14 mouse cellular contexts compared by ENCODE assay signal in the genomic region with DNA sequence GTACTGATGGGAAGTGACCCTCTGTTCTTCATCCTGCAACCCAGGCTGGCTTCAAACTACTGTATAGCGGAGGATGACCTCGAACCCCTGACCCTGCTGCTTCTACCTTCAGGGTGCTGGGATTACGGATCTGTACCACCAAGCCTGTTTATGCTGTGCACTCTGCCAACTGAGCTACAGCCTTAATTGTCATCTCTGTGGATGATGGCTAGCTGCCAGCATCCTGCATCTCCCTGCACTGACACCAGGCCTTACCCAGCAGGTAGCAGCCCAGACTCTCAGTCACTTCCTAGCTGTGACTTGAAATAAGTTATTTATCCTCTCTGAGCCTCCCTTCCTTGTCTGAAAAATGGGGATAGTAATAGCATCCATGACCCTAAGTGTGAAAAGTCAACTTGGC.
"Had no signal": no experiment of that assay in that cellular context is flagged by ENCODE, and none has a peak within 500 bp of the region (broad histone marks: within the 10 kb centered on the region; RNA-seq: fewer than 3 reads in every experiment).

No protein-coding gene starts in this region.

- H3K9me3 ChIP-seq: limb, embryonic 15.5 days; liver, embryonic 13.5 days; neural tube, embryonic 13.5 days had no signal

- H3K27ac ChIP-seq: layer of hippocampus, adult 2 months; left cerebral cortex, adult 2 months; limb, embryonic 15.5 days; liver, embryonic 13.5 days; neural tube, embryonic 13.5 days had no signal

- ATAC-seq: liver, postnatal 0 days had no signal

- H3K4me2 ChIP-seq: limb, embryonic 15.5 days; liver, embryonic 13.5 days; neural tube, embryonic 13.5 days had no signal

- H3K36me3 ChIP-seq: limb, embryonic 15.5 days; liver, embryonic 13.5 days; neural tube, embryonic 13.5 days had no signal

- DNase-seq: kidney, postnatal 10 days; kidney, postnatal 4 days; liver, embryonic 13.5 days; liver, postnatal 0 days; midbrain, embryonic 14.5 days; retina, postnatal 1 day; right cerebral cortex, postnatal 4 days; spleen, adult 18-20 months; thymus, adult 18-20 months; thymus, postnatal 14 days had no signal

- H3K4me3 ChIP-seq: layer of hippocampus, adult 2 months; left cerebral cortex, adult 2 months; limb, embryonic 15.5 days; liver, embryonic 13.5 days; neural tube, embryonic 13.5 days had no signal

- H3K9ac ChIP-seq: limb, embryonic 15.5 days; liver, embryonic 13.5 days; liver, postnatal 0 days; neural tube, embryonic 13.5 days had no signal
